Mouse (Mus musculus): ENCODE data around the gene Canx. TPM values are rescaled to one million over a fixed set of nuclear protein-coding genes. Genes with fewer than 3 reads are reported as not detected.
A peak's percentile ranks its signal among the peaks of the same experiment; 100 is the strongest.

Canx gene
- polyA plus RNA-seq, 1 experiment from 2014 or later, result 269 TPM

GRCm38 (mm10) chr11:50263198-50263597 lies 62.3 kb downstream of the Canx start:
- peak; percentile 28 for DNase-seq
- ATAC-seq (ENCODE audit: insufficient read depth), result no peak

DNA sequence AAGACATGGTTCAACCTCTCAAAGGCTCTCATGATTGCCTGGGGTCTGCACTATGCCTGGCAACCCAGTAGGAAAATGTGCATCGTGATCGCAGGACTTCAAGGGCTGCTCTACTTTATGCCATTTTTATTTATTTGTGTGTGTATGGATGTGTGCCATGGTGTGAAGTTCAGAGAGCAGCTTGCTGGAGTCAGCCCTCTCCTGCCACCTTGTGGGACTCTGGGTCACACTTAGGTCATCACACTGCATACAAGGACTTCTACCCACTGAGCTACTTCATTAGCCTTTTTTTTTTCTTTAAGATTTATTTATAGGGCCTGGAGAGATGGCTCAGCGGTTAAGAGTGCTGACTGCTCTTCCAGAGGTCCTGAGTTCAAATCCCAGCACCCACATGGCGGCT lies 63.5 kb downstream of the Canx start:
- no peak overlapping the region for H3K4me2 ChIP-seq
- H3K36me3 ChIP-seq (ENCODE audit: insufficient read depth), result peaks cover 94% of the 10 kb centered on the region
- H3K9ac ChIP-seq, result no peak overlapping the region
- no peak overlapping the region for H3K4me3 ChIP-seq (ENCODE audit: low read depth, low read length)
- no peak overlapping the region for H3K27ac ChIP-seq (ENCODE audit: low read depth)
- H3K4me1 ChIP-seq (ENCODE audit: insufficient read depth), result no peaks in the 10 kb centered on the region
- no peaks in the 10 kb centered on the region for H3K9me3 ChIP-seq (ENCODE audit: low read depth, low read length)
- no peak; the same call in 1 of the 2 replicates for ATAC-seq (ENCODE audit: insufficient read depth)
- WGBS, result 85% methylated on average over 4 of the region's 4 CpGs
- peak; percentile 30; the same call in 1 of the 2 replicates for TF ChIP-seq CTCF (IDR thresholded peaks at IDR 0.05; ENCODE audit: low read depth)
- H3K27me3 ChIP-seq (ENCODE audit: insufficient read depth, low read length), result no peaks in the 10 kb centered on the region
- peak; percentile 39 for DNase-seq

More at GRCm38 (mm10) chr11:50263198-50263597, 62.3 kb downstream of the Canx start:
- no peaks in the 10 kb centered on the region for H3K27me3 ChIP-seq (ENCODE audit: insufficient read depth, low read length)
- H3K9me3 ChIP-seq (ENCODE audit: low read depth, low read length), result no peaks in the 10 kb centered on the region
- no peaks in the 10 kb centered on the region for H3K4me1 ChIP-seq (ENCODE audit: insufficient read depth)
- no peak overlapping the region for H3K27ac ChIP-seq (ENCODE audit: low read depth)
- no peak for TF ChIP-seq CTCF (IDR thresholded peaks at IDR 0.05; ENCODE audit: low read depth)
- no peak overlapping the region for H3K9ac ChIP-seq
- H3K4me3 ChIP-seq (ENCODE audit: low read depth, low read length), result no peak overlapping the region
- peaks cover 83% of the 10 kb centered on the region for H3K36me3 ChIP-seq (ENCODE audit: insufficient read depth)
- no peak overlapping the region for H3K4me2 ChIP-seq
- 84% methylated on average over 3 of the region's 3 CpGs for WGBS

- Histone ChIP-seq H3K9me3 (ENCODE audit: low read depth, low read length) (no peaks in the 10 kb centered on the region), H3K27me3 (ENCODE audit: insufficient read depth, low read length) (no peaks in the 10 kb centered on the region), H3K9ac (no peak overlapping the region), H3K4me3 (ENCODE audit: low read depth, low read length) (no peak overlapping the region), H3K4me2 (no peak overlapping the region), H3K36me3 (ENCODE audit: insufficient read depth) (peaks cover 78% of the 10 kb centered on the region), H3K4me1 (ENCODE audit: insufficient read depth) (no peaks in the 10 kb centered on the region), H3K27ac (ENCODE audit: low read depth) (no peak overlapping the region)
- DNase-seq, result no peak
- no peak for TF ChIP-seq CTCF (IDR thresholded peaks at IDR 0.05; ENCODE audit: low read depth)
- ATAC-seq (ENCODE audit: insufficient read depth), result no peak
- WGBS, result 88% methylated on average over 7 of the region's 7 CpGs
Observed at GRCm38 (mm10) chr11:50258310-50258709, 67.2 kb downstream of the Canx start.

GRCm38 (mm10) chr11:50256615-50257014 lies 68.9 kb downstream of the Canx start:
- H3K4me1 ChIP-seq (ENCODE audit: insufficient read depth), result peaks cover 7% of the 10 kb centered on the region; the same call in 1 of the 2 replicates
- no peak for DNase-seq
- H3K27ac ChIP-seq (ENCODE audit: low read depth), result no peak overlapping the region
- no peaks in the 10 kb centered on the region for H3K27me3 ChIP-seq (ENCODE audit: insufficient read depth, low read length)
- no peak overlapping the region for H3K4me3 ChIP-seq (ENCODE audit: low read depth, low read length)
- peaks cover 62% of the 10 kb centered on the region for H3K36me3 ChIP-seq (ENCODE audit: insufficient read depth)
- WGBS, result 80% methylated on average over 7 of the region's 7 CpGs
- no peak for TF ChIP-seq CTCF (IDR thresholded peaks at IDR 0.05; ENCODE audit: low read depth)
- no peak overlapping the region for H3K9ac ChIP-seq
- ATAC-seq (ENCODE audit: insufficient read depth), result no peak
- H3K4me2 ChIP-seq, result no peak overlapping the region
- H3K9me3 ChIP-seq (ENCODE audit: low read depth, low read length), result no peaks in the 10 kb centered on the region

- 74% methylated on average over 12 of the region's 12 CpGs for WGBS
- no peak overlapping the region for H3K9ac ChIP-seq
- no peak overlapping the region for H3K4me3 ChIP-seq (ENCODE audit: low read depth, low read length)
- peaks cover 37% of the 10 kb centered on the region for H3K36me3 ChIP-seq (ENCODE audit: insufficient read depth)
- H3K4me2 ChIP-seq, result no peak overlapping the region
- H3K27me3 ChIP-seq (ENCODE audit: insufficient read depth, low read length), result no peaks in the 10 kb centered on the region
- DNase-seq, result no peak
- H3K9me3 ChIP-seq (ENCODE audit: low read depth, low read length), result no peaks in the 10 kb centered on the region
- H3K4me1 ChIP-seq (ENCODE audit: insufficient read depth), result peaks cover 7% of the 10 kb centered on the region; the same call in 1 of the 2 replicates
- H3K27ac ChIP-seq (ENCODE audit: low read depth), result no peak overlapping the region
- peak; percentile 19; the same call in 1 of the 2 replicates for ATAC-seq (ENCODE audit: insufficient read depth)
- TF ChIP-seq CTCF (IDR thresholded peaks at IDR 0.05; ENCODE audit: low read depth), result no peak
Observed at GRCm38 (mm10) chr11:50254010-50254580, 71.4 kb downstream of the Canx start.

GRCm38 (mm10) chr11:50253393-50253792 lies 72.1 kb downstream of the Canx start:
- Histone ChIP-seq H3K36me3 (ENCODE audit: insufficient read depth) (peaks cover 30% of the 10 kb centered on the region), H3K4me2 (no peak overlapping the region), H3K4me1 (ENCODE audit: insufficient read depth) (peaks cover 7% of the 10 kb centered on the region; the same call in 1 of the 2 replicates), H3K4me3 (ENCODE audit: low read depth, low read length) (no peak overlapping the region), H3K9ac (no peak overlapping the region), H3K9me3 (ENCODE audit: low read depth, low read length) (no peaks in the 10 kb centered on the region), H3K27ac (ENCODE audit: low read depth) (no peak overlapping the region), H3K27me3 (ENCODE audit: insufficient read depth, low read length) (no peaks in the 10 kb centered on the region)
- DNase-seq (no peak), ATAC-seq (ENCODE audit: insufficient read depth) (no peak)
- TF ChIP-seq CTCF (IDR thresholded peaks at IDR 0.05; ENCODE audit: low read depth), result no peak
- 48% methylated on average over 1 of the region's 1 CpGs for WGBS

DNA sequence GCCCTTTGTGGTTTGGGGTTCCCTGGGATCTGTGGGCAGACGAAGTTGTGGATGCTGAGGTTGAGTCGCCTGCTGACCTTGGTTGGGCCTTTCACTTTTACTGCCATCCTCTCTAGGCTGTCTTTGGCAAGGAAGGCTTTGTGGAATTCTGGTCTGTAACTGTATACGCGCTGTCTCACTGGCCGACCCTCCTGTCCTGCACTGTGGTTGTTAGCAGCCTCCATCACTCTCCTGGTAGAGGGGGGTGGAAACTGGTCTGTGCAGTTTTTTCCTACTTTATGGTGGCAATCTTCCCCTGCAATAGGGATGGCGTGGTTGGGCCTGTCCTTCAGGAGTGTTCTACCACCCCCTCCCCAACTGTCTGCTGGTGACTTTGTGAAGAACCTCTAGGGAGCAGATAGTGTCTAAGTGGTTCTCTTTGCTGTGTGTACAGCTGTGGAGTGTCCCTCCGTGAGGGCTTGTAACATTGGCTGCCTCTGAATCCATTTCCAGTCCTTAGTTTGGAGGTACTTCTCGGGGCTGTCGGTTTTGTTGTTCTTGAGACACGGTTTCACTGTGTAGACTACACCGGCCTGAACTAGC lies 72.7 kb downstream of the Canx start:
- Histone ChIP-seq H3K4me1 (ENCODE audit: insufficient read depth) (peaks cover 7% of the 10 kb centered on the region; the same call in 1 of the 2 replicates), H3K36me3 (ENCODE audit: insufficient read depth) (peaks cover 23% of the 10 kb centered on the region), H3K4me3 (ENCODE audit: low read depth, low read length) (no peak overlapping the region), H3K9me3 (ENCODE audit: low read depth, low read length) (no peaks in the 10 kb centered on the region), H3K4me2 (no peak overlapping the region), H3K27ac (ENCODE audit: low read depth) (0 out of 2 replicates have a peak overlapping the region, but pooled peaks have one; percentile 9), H3K9ac (no peak overlapping the region), H3K27me3 (ENCODE audit: insufficient read depth, low read length) (no peaks in the 10 kb centered on the region)
- 40% methylated on average over 11 of the region's 11 CpGs for WGBS
- no peak for TF ChIP-seq CTCF (IDR thresholded peaks at IDR 0.05; ENCODE audit: low read depth)
- ATAC-seq (ENCODE audit: insufficient read depth) (peak; percentile 53; the same call in 1 of the 2 replicates), DNase-seq (no peak)

Data from lung, embryonic 14.5 days (tissue).